Mouse (Mus musculus) ES-E14 (cell line): ENCODE results near the gene Triap1.

Experiments used
- CHD2 ChIP-seq: IDR thresholded peaks from 2 replicates; pipeline ENCODE4 v1.6.1; 2014; ENCODE audit warnings: mild to moderate bottlenecking, low read depth, low read length, inconsistent platforms
- HCFC1 ChIP-seq: IDR thresholded peaks from 2 replicates; pipeline ENCODE4 v1.6.1; 2012; ENCODE audit warnings: low read length, inconsistent platforms, borderline replicate concordance; ENCODE audit not compliant: insufficient read depth
- MAFK ChIP-seq: IDR thresholded peaks from 2 replicates; pipeline ENCODE4 v1.6.1; 2014; ENCODE audit warnings: mild to moderate bottlenecking, low read depth, low read length, inconsistent platforms; ENCODE audit not compliant: insufficient read depth
- ZC3H11A ChIP-seq: IDR thresholded peaks from 2 replicates; pipeline ENCODE4 v1.6.1; 2012; ENCODE audit warnings: low read depth, mild to moderate bottlenecking, inconsistent platforms, low read length, borderline replicate concordance
- ZNF384 ChIP-seq: IDR thresholded peaks from 2 replicates; pipeline ENCODE4 v1.6.1; 2012; ENCODE audit warnings: low read depth, low read length, inconsistent platforms

DNA sequence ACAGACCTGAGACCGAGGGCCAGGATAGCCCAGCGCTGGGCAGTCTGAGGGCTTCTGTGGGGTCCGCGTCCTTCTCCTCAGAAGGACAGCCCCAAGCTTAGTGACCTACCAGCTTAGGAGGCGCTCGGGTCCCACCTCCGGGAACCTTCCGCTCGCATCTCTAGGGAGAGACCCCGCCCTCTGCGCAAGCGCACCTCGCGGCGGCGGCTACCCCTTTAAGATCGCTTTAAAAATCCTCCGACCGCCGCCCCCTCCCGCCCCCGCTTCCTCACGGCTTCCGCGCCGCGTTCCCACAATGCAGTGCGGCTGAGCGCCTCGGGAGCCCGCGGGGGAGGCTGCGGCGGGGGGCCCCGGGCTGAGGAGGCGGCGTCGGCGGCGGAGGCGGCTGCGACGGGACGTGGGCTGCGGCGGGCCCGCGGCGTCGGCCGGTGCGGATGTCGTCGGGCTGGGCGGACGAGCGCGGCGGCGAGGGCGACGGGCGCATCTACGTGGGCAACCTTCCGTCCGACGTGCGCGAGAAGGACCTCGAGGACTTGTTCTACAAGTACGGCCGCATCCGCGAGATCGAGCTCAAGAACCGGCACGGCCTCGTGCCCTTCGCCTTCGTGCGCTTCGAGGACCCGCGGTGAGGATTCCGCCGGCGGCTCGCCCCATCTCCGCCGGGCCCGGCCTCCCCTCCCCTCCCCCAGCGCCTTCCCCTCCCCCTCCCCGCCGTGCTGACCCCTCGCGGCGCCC is 14.0 kb upstream of the Triap1 start, which contains the start of gene Srsf9:
- no peak for TF ChIP-seq ZNF384
- TF ChIP-seq ZC3H11A = no peak
- no peak for TF ChIP-seq HCFC1
- no peak for TF ChIP-seq CHD2
- TF ChIP-seq MAFK = no peak
